Mouse (Mus musculus) layer of hippocampus, postnatal 25 days (tissue): Measurements from ENCODE around the gene Prickle1. TPM values are rescaled to one million over a fixed set of nuclear protein-coding genes. Genes with fewer than 3 reads are reported as not detected.

Experiments used
- DNase-seq, 2 experiments: peaks; one replicate each; pipeline ENCODE4 v3.0.0; 2022; ENCODE audit warnings: mixed read lengths in 2 of 2, low spot score in 1 of 2; ENCODE audit errors: extremely low spot score in 1 of 2
- total RNA-seq, 2 experiments: library from RNA; stranded (reverse); gene quantifications; 2 replicates each; pipeline ENCODE4 v1.2.3; 2021

Gene Prickle1
- total RNA-seq, 2 experiments from 2014 or later, result 71.5 to 79.6 TPM

DNA sequence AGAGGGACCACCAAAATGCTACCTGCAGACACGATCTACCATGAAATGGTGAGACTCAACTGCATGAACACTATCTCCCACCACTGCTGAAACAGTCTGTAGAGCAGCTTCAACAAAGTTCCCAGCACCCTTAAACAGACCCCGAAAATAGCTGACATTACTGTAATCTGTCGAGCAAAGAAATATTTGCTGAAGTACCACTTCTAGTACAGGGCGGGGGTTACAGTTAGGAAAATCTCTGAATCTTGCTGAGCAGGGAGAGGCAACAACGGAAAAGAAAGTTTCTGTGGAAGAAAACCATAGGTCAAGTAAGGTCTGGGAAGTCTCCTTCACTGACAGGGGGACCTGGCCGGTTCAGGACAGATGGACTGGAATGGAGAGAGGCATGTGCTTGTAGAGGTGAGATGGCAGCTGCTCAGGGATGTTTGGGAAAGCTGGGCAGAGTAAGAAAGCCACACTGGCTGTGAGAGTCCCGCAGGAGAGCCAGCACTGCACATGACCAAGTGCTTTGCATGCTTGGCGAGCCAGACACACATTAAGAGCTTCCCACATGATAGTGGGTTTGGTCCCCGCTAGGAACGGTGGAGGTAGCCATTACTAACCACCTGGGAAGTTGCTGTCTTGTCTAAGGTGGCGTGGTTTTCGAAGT is 41.4 kb downstream of the Prickle1 start:
- DNase-seq, result no peak

DNA sequence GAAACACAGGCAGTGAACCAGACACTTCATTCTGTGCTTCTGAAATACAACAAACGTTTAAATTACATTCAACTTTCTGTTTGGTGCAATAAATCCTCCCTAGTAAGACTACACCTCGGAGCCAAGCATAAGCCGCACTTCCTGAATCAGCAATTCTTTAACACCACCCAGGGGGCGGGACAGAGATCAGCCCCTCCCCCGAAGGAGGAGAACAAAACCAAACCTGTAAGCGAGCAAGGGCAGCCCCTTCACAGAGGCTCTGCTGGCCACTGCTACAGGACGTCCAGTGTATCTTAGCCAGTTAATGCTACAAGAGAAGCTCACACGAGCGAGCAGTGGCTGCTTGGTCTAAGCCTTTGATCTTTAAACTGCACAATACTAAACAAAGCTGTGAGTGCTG is 43.5 kb downstream of the Prickle1 start:
- no peak for DNase-seq

DNA sequence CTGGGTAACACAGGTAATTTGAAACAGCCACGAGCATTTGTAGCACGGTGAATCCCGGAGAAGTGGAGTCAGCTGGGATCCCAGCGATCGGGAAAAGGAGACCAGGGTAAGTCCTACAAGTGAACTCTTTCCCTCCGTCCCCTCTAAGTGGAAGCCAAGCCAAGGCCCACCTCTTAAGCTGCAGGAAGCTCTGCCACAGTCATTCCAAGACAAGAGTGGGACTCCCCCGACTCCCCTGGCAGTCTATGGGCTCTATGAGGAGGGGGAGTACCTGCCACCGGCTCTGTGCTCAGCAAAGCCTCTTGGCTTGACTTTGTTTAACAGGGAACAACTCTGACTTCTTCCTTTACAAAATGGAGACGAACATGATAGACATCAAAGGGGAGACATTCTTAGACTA is 47.4 kb downstream of the Prickle1 start:
- DNase-seq, result no peak

DNA sequence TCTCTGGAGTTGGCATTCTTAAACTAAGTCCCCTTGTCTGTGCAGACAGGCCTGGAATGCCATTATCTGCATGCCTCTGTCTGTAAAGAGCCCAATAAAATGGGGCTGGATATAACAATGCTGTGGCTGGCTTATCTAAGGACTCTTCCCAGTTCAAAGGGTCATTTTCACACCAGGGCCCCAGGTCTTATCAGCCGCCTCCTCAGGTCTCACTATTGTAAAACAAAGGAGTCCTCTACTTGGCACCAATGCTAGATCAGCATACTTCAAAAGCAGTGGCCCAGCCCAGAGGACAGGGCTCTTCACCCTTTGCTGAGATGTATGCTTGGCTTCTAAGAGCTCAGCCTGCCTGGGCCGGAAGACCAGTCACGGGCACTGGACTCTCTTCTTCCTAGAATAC is 56.3 kb downstream of the Prickle1 start:
- DNase-seq, result no peak

DNA sequence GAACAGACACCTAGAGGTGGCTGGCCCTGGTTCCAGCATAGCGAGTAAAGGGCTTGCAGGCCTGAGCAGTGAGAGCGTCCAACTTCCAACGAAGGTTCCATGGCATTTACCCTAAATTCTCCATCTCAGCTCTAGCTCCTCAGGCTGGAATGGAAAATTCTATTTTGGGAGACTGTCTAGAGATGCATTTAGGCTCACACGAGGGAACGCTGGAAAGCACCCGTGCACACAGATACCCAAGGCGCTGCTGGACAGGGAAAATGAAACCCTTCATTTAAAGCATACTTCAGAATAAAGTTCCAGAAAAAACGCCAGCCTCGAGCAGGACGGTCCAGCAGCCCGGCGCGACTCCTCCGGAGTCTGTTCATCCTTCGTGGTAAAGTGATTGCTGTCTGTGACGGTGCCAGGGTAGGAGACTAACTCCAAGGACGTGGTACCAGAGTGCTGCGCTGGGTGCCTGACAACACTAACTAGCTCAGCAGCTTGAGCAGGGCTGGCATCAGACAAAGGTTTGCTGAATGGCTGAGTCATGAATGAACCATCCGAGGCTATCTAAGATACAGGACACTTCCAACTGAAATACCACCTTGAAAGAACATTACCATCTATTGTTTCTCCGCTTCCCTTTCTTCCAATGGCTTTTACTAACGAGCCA is 57.0 kb downstream of the Prickle1 start:
- DNase-seq, result no peak

DNA sequence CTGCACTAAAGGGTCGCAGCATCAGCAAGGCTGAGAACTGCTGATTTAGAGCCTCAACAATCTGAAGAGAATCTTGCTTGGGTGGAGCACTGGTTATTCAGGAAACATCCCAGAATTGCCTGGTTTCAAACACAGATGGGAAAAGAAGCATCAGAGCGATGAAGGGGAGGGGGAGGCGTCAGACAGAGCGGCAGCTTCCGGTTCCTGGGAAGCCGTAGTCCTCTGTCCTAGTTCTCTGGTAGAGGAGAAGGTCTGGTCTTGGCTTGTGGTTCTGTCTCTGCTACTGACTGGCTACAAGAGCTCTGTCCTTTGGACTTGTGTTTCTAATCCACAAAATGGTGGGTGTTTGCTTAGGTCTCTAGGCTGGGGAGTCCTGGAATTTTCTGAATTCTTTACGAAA is 57.9 kb downstream of the Prickle1 start:
- DNase-seq, result no peak

DNA sequence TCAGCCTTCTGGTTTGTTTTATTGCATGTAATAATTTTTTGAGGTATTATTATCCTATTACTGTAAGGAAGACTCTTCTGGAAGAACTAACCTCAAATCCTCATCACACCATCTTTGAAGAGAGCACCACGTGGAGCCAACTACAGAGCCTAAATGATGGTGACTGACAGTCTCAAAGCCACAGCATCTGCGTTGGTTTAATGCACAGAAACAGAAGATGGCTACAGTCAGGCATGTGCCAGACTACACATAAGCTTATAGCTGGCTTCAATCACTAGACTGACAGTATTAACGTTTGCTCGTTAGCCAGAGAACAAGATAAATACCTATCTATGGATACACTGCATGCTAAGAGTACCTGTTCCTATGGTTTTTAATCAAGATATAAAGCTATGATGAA is 59.5 kb downstream of the Prickle1 start:
- DNase-seq, result no peak

DNA sequence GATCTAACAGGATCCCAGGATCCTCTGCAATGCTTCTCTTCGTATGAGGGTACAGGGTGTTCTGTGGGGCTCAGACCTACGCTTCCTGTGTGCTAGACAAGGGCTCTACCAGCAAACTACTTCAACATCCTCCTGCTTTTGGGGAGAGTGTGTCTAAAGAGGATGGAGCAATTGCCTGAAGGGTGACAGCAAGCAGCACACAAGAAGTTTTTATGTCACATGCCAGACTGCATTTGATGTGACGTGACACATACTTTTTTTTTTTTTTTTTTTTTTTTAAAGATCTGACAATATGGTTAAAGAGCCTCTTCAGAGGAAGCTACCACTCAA is 65.0 kb downstream of the Prickle1 start:
- no peak for DNase-seq

DNA sequence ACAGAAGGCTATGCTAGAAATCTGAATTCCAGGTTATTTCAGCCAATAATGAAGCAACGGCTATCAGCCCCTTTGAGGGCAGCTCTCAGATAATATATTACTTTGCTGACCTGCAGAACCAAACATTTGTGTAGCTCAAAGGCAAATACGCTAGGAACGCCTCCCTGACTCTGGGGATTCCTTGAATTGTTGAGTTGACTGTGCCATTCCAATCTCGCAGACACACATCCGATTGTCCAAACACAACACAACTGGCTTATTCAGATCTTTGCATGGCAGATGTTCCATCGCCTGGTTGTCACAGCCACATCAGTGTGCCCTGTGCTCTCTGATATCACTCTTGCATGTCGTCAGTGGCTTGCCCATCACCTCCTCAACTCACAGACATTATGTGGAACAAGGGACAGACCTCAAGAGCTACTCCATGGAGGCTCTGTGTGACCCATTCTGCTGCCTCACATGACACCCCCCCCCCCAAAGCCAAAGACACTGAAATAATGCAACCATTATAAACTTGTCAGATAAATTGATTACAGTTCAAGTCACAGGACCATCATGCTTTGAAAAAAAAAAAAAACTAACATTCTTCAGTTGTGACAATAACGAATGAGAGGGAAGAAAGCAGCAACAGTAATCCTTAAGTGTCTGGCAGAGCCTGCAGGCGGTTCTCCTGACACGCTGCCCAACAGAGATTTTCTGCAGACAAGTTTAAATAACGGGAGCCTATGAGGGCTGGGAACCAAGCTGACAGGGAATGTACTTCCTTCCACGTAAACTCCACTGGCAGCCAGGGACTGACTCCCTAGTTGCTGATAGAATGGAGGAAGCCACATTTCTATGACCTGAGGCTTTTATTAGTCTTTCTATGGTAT is 65.6 kb downstream of the Prickle1 start:
- DNase-seq, result no peak

DNA sequence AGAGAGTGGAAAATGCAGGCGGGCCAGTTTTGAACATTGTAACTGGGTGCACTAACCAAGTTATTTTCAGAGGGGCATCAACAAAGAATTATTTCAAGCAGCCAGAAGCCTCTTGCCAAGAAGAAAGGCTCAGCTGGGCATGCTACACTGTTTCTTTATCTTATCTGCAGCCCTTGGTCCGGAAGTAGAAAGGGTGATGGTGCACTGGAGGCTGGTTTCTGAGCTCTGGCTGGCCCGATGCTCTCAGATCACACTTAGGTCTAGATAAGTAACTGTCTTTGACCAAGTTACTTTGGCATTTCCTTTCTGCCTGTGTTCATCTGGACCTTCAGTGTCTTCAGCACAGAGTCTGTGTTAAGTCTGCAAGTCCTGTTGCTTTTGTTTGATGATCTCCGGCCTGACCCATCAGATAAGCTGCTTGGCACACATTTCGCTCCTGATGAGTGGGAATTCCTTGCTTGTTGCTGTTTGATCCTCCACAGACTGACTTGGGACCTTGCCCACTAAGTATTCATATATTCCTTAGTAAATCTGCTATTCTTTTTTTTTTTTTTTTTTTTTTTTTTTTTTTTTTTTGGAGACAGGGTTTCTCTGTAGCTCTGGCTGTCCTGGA is 70.3 kb downstream of the Prickle1 start:
- no peak for DNase-seq

DNA sequence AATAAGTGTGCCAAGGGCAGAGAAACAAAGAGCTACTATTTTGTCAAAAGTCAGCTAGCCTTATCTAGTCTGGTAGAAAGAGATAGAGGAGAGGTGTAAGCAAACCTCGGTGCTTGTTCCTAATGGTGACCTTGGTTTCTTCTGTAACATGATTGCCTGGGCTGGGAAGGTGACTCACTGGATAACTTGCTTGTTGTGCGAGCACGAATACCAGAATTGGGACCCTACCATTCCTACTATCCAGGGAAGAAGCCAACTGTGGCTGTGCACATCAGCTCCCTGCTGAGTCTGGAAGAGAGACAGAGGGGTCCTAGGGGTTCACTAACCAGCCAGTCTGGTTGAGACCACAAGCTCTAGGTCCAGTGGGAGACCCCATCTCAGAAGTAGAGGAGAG is 73.9 kb downstream of the Prickle1 start:
- DNase-seq, result no peak

DNA sequence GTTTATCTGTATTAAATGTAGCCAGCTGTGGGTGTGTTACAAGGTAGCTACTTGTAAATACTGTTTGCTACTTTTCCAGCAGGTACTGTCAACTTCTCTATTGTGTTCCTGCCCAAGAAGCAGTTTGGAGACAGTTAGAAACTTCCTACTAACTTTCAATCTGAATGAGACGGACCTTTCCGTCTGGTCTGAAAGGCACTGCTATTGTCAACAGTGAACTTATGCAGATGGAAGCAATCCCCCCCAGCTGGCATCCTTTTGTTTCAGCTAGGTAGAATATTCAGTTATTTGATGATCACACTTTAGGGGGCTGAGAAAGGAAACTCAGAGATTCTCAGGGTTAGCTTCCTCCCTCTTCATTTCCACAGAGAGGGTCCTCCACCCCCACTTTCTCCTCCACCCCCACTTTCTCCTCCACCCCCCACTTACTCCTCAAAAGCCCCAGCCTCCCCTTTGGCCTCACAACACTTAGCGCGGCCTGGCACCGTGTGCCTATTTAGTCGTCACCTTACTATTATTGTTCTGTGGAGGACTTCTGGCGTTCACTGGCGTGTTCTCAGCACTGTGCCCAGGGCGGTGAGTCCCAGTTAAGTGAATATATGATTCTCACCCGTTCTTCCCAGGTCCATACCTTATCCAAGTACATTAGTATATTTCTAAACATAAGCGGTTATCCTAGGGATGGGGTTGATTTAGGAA is 74.5 kb downstream of the Prickle1 start:
- DNase-seq, result no peak

DNA sequence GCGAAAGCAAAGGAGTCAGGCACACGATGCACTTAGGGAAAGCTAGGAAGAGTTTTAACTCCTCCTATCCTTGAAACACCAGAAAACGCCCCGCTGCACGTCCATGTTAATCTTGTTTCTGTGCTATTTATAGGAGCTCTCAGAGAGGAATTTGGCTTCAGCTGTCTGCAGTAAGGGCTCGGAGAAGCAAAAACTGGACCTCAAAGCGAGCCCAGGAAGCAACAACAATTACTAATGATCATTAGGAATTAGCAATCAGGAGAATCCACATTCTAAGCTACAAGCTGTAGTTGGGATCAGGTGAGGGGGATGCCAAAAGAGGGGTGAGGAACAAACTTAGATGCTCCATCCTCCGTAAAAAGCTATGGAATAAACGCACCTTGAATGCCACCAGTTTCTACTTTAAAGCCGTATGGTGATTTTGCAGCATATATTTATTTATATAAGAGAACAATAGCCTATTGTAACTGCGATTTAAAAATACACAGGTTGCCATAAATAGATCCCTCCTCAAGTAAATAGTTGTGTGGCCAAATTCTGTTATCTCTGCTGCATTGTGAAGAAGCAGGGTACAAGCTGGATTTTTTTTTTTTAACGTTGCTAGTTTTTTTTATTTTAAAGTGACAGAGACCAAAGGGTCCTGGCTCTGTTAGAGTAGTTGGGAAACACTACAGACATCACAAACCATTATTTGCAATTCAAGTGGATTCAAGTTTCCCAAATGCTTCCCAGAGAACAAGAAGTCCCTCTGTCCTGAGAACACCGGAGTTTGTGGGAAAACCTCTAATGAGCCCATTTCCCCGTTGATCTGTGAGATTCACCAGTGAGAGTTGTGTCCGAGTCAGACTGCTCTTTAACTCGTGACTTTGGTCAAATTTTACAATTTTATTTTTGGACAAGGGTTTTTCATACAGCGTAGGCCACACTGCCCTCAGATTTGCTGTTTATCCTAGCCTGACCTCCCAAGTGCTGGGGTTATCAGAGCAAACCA is 75.6 kb downstream of the Prickle1 start:
- DNase-seq, result no peak

DNA sequence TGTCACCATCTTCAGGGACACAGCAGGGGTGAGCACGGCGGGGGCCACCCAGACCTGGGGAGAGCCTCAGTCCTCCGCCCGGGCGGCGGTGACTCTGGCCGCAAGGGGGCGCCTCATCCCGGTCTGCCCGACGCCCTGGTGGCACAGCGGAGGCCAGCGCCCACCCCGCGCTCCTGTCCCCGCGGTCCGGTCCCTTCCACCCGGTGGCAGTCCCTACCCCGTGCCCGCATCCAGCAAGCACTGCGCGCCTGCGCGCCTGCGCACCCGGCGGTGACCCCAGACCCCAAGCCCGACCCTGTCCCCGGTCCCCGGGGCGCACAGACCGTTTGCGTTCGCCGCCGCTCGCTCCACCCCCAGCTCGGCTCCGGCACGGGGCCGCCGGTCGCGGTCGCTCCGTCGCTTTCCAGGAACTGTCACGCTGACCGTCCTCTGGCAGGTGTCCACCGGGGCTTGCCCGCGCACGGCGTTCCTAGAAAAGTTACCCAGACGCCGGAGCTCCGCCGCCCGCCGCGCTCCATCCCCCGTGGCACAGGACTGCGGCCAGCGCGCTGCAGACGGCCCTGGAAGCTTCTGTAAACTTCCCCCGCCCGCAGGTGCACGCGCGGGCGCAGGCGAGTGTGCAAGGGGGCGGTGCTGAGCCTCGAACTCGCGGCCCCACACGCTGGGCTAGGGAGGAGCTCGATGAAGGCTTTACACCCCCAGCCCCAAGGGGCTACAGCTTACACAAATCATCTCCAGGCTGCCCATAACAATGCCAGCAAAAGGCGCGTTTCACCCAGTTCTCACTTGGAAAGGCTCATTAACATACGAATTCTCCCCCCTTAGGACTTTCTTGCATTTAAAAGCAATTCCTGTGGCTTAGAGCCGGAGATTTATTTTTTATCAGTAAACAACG is 76.5 kb downstream of the Prickle1 start:
- peak; percentile 76 to 85 for DNase-seq

DNA sequence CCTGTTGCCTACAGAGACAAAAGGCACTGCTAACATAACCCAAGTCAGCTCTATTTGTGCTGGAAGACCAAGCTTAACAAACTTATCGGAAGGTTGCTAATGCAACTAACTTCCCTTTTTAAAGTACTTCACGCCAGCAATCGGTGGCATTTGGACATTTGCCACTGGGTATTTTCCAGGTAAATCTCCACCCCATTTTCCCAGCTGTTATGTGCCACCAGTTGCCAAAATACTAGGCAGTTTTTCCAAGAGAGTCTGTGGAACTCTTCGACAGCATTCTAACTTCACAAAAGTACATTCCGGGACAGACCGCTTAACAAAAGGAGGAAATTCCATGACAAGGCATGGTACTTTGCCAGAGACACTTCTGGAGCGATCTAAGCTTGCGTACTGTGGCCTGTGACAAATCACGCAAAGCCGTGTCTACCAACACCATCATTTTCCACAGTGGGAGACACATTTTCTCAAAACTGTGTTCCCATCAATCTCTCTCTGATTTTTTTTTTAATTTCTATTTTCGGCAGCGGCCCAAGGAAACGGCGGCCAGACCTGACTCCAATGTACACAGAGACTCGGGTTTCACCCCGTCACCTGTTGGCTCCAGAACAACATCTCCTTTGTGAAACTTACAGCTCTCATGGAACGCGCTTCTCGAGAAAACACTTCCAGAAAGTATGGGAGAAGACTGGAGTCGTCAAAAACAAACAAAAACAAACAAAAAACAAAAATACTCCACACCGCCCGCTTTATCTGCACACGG is 77.4 kb downstream of the Prickle1 start:
- DNase-seq, result no peak

DNA sequence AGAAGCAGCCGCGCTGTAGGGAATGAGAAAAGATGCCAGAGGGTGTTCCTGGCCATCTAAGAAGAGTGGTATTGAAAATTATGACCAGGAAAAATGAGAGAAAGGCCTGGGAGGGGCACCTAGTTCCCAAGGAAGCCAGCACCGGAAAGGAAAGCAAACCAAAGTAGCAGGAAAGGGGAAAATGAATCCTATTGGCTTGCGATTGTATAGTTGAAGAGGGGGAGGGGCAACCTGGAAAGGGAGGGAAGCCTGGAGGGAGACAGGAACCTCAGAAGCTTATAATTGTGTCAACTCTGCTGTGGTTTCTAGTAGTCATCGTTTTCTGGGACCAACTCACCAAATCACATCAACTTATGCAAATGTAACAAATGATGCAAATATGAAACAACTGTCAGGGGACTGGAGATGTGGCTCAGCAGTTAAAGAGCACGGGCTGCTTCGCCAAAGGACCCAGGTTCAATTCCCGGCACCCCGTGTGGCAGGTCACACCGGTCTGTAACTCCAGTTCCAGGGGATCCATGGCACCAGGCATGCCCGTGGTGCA is 78.6 kb downstream of the Prickle1 start:
- DNase-seq, result no peak

DNA sequence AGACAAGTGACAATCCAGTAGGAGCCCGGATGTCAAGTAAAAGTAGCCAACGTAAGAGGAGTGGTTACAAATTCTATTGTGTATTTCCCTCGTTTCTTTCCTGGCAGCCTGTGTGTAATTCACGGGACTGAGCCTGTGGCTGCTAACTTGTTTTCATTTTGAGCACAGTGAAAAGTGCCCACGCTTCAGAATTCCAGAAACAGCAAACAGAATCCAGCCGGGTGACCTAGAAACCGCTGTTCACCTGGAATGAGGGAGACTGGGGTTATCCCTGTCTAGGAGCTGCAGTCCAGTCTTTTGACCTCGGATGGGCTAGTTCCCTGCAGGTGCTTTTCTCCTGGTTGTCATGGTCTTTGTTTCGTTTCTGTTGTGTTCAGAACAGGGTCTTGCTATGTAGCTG is 80.4 kb downstream of the Prickle1 start:
- DNase-seq, result no peak
